Mouse (Mus musculus): ENCODE results near the gene Cox8b. TPM values are rescaled to one million over a fixed set of nuclear protein-coding genes. Genes with fewer than 3 reads are reported as not detected.

Gene Cox8b
- polyA plus RNA-seq, 1 experiment, result 231 TPM

DNA sequence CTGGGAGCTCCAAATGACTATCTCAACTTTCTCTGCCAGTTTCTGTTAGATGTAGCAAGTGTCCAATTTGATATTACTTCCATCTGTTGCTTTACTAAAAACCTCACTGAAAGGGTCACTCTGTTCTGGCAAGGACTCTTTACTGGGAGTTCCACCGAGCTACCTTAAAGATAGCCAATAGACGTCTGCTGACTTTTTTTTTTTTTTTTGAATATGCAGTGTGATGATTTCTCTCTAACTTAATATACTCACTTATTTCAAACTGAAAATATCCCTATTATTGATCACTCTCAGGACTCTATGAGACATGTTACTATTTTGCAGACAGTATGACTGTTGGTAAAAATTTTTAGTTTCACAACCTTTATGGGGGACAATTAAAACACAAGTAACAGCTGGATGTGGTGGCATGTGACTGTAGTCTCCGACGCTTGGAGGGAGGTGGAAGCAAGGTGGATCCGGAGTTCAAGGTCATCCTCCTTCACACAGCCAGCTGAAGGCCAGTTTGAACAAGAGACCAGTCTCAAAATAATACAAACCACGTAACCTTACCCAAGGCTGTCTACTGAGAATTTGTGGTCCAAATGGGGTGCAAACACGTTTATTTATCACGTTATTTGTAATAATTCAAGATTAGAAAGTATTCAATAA lies 19.3 kb downstream of the Cox8b start:
- H3K27me3 ChIP-seq (ENCODE audit: control insufficient read depth, insufficient read depth, low read length), result no peaks in the 10 kb centered on the region

DNA sequence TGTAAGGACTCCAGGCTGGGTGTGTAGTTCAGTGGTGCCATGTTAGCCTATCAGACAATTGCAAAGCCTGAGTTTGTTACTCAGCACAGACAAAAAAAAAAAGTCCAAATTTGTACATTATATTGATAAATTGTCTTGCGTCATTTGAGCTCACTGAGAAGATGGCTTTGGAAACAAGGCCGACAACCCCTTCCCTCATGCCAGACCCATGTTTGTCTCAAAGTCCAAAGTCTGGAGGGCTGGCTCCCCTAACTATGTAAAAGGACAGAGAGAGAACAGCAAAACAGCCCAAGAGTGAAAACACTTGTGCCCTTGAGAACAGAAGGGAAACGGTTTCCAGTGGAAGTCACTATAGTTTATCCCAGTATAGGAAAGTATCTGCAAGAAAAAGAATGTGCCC lies 19.8 kb downstream of the Cox8b start:
- H3K27me3 ChIP-seq (ENCODE audit: control insufficient read depth, insufficient read depth, low read length), result no peaks in the 10 kb centered on the region
- no peak for TF ChIP-seq POLR2A (IDR thresholded peaks at IDR 0.05; ENCODE audit: control insufficient read depth, extremely low read depth, insufficient read depth, low read length, poor library complexity)
- TF ChIP-seq CTCF (IDR thresholded peaks at IDR 0.05; ENCODE audit: borderline replicate concordance, control insufficient read depth, extremely low read depth, insufficient read depth, low read length, poor library complexity), result no peak
- no peaks in the 10 kb centered on the region for H3K36me3 ChIP-seq (ENCODE audit: control insufficient read depth, insufficient read depth, low read length)
- no peak overlapping the region for H3K27ac ChIP-seq (ENCODE audit: control insufficient read depth, insufficient read depth, low read length)
- H3K4me1 ChIP-seq (replicated peaks; ENCODE audit: control insufficient read depth, insufficient read depth, low read length), result peaks cover 17% of the 10 kb centered on the region
- no peak for DNase-seq
- H3K4me3 ChIP-seq (ENCODE audit: control insufficient read depth, insufficient read depth, low read length), result no peak overlapping the region
- WGBS, result 49% methylated on average over 3 of the region's 3 CpGs

More for the DNA sequence above, 19.3 kb downstream of the Cox8b start:
- DNase-seq, result no peak
- H3K4me1 ChIP-seq (replicated peaks; ENCODE audit: control insufficient read depth, insufficient read depth, low read length), result peaks cover 17% of the 10 kb centered on the region
- WGBS, result 4% methylated on average over 8 of the region's 8 CpGs
- no peak overlapping the region for H3K4me3 ChIP-seq (ENCODE audit: control insufficient read depth, insufficient read depth, low read length)
- no peak overlapping the region for H3K27ac ChIP-seq (ENCODE audit: control insufficient read depth, insufficient read depth, low read length)
- no peak for TF ChIP-seq POLR2A (IDR thresholded peaks at IDR 0.05; ENCODE audit: control insufficient read depth, extremely low read depth, insufficient read depth, low read length, poor library complexity)
- TF ChIP-seq CTCF (IDR thresholded peaks at IDR 0.05; ENCODE audit: borderline replicate concordance, control insufficient read depth, extremely low read depth, insufficient read depth, low read length, poor library complexity), result no peak
- H3K36me3 ChIP-seq (ENCODE audit: control insufficient read depth, insufficient read depth, low read length), result peaks cover under 1% of the 10 kb centered on the region; the same call in 1 of the 2 replicates

DNA sequence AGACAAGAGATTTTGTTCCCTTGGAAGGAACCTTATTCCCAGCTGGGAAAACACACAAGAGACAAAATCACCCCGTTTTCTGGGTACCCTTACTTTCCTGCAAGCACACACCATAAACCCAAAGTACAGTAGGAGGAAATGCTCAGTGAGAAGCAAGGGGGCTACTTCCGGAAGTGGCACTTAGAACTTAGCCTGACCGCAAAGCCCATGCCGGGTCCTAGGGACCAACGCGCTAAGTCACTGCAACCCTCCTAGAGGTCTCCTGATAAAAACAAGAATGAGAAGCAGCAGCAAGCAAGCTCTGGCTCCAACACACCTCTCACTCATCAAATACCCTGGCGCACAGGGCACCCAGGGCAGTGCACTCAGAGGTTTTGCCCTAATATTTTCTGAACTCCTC lies 20.9 kb downstream of the Cox8b start:
- 13% methylated on average over 7 of the region's 7 CpGs for WGBS
- H3K4me3 ChIP-seq (ENCODE audit: control insufficient read depth, insufficient read depth, low read length), result no peak overlapping the region
- TF ChIP-seq POLR2A (IDR thresholded peaks at IDR 0.05; ENCODE audit: control insufficient read depth, extremely low read depth, insufficient read depth, low read length, poor library complexity) (no peak), CTCF (IDR thresholded peaks at IDR 0.05; ENCODE audit: borderline replicate concordance, control insufficient read depth, extremely low read depth, insufficient read depth, low read length, poor library complexity) (no peak)
- H3K27me3 ChIP-seq (ENCODE audit: control insufficient read depth, insufficient read depth, low read length), result no peaks in the 10 kb centered on the region
- no peaks in the 10 kb centered on the region for H3K36me3 ChIP-seq (ENCODE audit: control insufficient read depth, insufficient read depth, low read length)
- no peak for DNase-seq
- peaks cover 17% of the 10 kb centered on the region for H3K4me1 ChIP-seq (replicated peaks; ENCODE audit: control insufficient read depth, insufficient read depth, low read length)
- H3K27ac ChIP-seq (ENCODE audit: control insufficient read depth, insufficient read depth, low read length), result peak overlapping the region; percentile 62; the same call in 1 of the 2 replicates

DNA sequence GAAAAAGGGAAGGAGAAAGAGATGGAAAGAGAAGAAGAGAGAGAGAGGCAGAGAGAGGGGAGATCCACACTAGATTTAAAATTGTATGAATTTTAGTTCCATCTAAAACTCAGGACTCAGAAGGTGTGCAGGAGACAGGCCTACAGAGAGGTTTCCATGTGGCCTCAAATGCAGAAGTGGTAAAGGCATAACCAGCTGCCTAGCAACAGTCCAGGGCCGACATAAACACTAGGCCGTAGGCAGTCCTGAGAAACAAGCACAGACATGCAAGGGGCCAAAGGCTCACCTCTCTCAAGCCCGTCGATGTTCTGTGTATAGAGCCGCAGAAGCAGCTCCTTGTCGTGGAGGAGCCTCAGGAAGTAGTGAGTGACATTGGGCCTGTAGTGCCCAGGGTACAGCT lies 22.9 kb downstream of the Cox8b start:
- WGBS, result 55% methylated on average over 6 of the region's 6 CpGs
- H3K36me3 ChIP-seq (ENCODE audit: control insufficient read depth, insufficient read depth, low read length), result no peaks in the 10 kb centered on the region
- no peaks in the 10 kb centered on the region for H3K27me3 ChIP-seq (ENCODE audit: control insufficient read depth, insufficient read depth, low read length)
- no peak for TF ChIP-seq CTCF (IDR thresholded peaks at IDR 0.05; ENCODE audit: borderline replicate concordance, control insufficient read depth, extremely low read depth, insufficient read depth, low read length, poor library complexity)
- TF ChIP-seq POLR2A (IDR thresholded peaks at IDR 0.05; ENCODE audit: control insufficient read depth, extremely low read depth, insufficient read depth, low read length, poor library complexity), result no peak
- peaks cover 13% of the 10 kb centered on the region for H3K4me1 ChIP-seq (replicated peaks; ENCODE audit: control insufficient read depth, insufficient read depth, low read length)
- no peak overlapping the region for H3K27ac ChIP-seq (ENCODE audit: control insufficient read depth, insufficient read depth, low read length)
- no peak overlapping the region for H3K4me3 ChIP-seq (ENCODE audit: control insufficient read depth, insufficient read depth, low read length)
- no peak for DNase-seq

DNA sequence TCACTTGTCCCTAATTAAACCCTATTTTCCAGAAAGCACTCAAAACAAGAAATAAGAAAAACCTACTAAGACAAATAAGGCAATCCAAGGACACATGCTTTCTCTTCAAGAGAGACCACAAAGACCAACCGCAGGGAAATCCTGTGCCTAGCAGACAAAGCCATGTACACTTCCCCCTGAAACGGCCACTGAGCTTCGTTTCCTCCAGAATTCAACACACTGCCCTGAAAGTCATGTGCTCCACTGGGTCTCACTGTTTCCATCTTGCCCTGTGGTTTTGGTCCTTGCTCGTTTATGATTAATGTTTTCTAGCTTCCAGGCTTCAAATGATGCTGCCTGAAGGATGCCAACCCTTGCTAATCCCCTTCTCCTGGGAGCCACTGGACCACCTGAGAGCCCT lies 26.0 kb downstream of the Cox8b start:
- 6% methylated on average over 4 of the region's 4 CpGs for WGBS
- Histone ChIP-seq H3K36me3 (ENCODE audit: control insufficient read depth, insufficient read depth, low read length) (no peaks in the 10 kb centered on the region), H3K27me3 (ENCODE audit: control insufficient read depth, insufficient read depth, low read length) (no peaks in the 10 kb centered on the region), H3K27ac (ENCODE audit: control insufficient read depth, insufficient read depth, low read length) (no peak overlapping the region), H3K4me3 (ENCODE audit: control insufficient read depth, insufficient read depth, low read length) (no peak overlapping the region), H3K4me1 (replicated peaks; ENCODE audit: control insufficient read depth, insufficient read depth, low read length) (peaks cover 7% of the 10 kb centered on the region)
- TF ChIP-seq POLR2A (IDR thresholded peaks at IDR 0.05; ENCODE audit: control insufficient read depth, extremely low read depth, insufficient read depth, low read length, poor library complexity) (no peak), CTCF (IDR thresholded peaks at IDR 0.05; ENCODE audit: borderline replicate concordance, control insufficient read depth, extremely low read depth, insufficient read depth, low read length, poor library complexity) (no peak)
- DNase-seq, result no peak

DNA sequence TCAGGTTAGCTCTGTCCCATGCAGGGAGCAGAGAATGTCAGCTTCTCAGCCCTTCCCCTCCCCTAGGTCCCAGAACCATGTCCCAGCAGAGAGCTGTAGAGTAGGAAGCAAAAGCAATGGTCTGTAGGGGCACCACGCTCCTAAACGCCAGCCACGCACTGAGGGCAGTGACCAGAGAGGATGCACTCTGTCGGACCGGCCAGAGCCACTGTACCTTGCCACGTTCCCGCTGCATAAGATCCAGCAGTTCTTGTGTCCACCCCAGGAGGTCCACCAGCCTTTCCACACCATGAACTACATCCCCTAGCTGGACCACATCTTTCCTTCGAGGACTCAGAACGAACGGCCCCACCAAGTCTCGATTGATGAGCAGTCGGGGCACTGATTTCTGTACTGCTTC lies 35.5 kb downstream of the Cox8b start:
- no peak for DNase-seq
- no peak overlapping the region for H3K27ac ChIP-seq (ENCODE audit: control insufficient read depth, insufficient read depth, low read length)
- 96% methylated on average over 12 of the region's 12 CpGs for WGBS
- H3K4me3 ChIP-seq (ENCODE audit: control insufficient read depth, insufficient read depth, low read length), result no peak overlapping the region
- TF ChIP-seq POLR2A (IDR thresholded peaks at IDR 0.05; ENCODE audit: control insufficient read depth, extremely low read depth, insufficient read depth, low read length, poor library complexity), result no peak
- TF ChIP-seq CTCF (IDR thresholded peaks at IDR 0.05; ENCODE audit: borderline replicate concordance, control insufficient read depth, extremely low read depth, insufficient read depth, low read length, poor library complexity), result no peak
- H3K36me3 ChIP-seq (ENCODE audit: control insufficient read depth, insufficient read depth, low read length), result peaks cover 39% of the 10 kb centered on the region
- no peaks in the 10 kb centered on the region for H3K4me1 ChIP-seq (replicated peaks; ENCODE audit: control insufficient read depth, insufficient read depth, low read length)
- no peaks in the 10 kb centered on the region for H3K27me3 ChIP-seq (ENCODE audit: control insufficient read depth, insufficient read depth, low read length)

DNA sequence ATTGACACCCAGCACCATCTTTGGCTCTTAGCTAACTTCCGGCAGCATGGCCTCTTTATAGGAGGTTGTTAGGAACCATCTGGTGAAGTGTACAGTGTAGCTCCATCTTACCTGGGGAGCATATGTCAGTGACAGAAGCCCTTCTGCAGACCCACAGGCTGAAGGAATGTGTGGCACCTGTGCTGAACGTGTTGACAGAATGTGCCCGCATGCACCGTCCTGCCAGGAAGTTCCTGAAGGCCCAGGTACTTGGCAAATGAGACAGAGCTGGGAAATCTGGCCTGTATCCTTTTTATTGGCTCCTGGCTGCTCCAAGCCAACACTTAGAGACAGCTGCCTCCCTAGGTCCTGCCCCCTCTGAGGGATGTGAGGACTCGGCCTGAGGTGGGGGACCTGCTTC lies 39.5 kb downstream of the Cox8b start:
- Histone ChIP-seq H3K4me3 (ENCODE audit: control insufficient read depth, insufficient read depth, low read length) (no peak overlapping the region), H3K4me1 (replicated peaks; ENCODE audit: control insufficient read depth, insufficient read depth, low read length) (peaks cover 19% of the 10 kb centered on the region), H3K27me3 (ENCODE audit: control insufficient read depth, insufficient read depth, low read length) (no peaks in the 10 kb centered on the region), H3K27ac (ENCODE audit: control insufficient read depth, insufficient read depth, low read length) (no peak overlapping the region), H3K36me3 (ENCODE audit: control insufficient read depth, insufficient read depth, low read length) (peaks cover 39% of the 10 kb centered on the region)
- DNase-seq, result no peak
- no peak for TF ChIP-seq CTCF (IDR thresholded peaks at IDR 0.05; ENCODE audit: borderline replicate concordance, control insufficient read depth, extremely low read depth, insufficient read depth, low read length, poor library complexity)
- TF ChIP-seq POLR2A (IDR thresholded peaks at IDR 0.05; ENCODE audit: control insufficient read depth, extremely low read depth, insufficient read depth, low read length, poor library complexity), result no peak
- WGBS, result 98% methylated on average over 5 of the region's 5 CpGs

All from thymus, adult 2 months (tissue).